Mouse (Mus musculus): ENCODE measurements around the gene Chchd3. TPM values are rescaled to one million over a fixed set of nuclear protein-coding genes. Genes with fewer than 3 reads are reported as not detected.
A peak's percentile ranks its signal among the peaks of the same experiment; 100 is the strongest.

Chchd3 gene
- total RNA-seq, 2 experiments from 2014 or later: 125 to 422 TPM

DNA sequence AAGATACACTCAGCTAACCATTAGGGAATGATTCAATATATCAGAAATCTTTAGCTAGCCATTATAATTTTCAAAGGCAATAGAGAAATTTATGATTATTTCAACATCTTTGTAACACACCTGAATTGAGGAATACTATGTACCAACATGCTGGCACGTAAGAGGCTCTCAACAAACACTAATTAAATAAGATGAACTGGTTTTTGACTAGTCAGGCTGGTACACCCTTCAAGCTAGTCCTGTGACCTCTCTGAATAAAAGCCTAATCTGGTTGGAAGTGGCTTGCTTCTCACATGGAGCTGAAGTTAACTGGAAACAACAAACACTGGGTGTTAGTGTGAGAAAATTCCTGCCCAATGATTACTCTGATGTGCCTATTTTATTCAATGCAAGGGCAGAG lies 115.1 kb downstream of the Chchd3 start:
- no peak for ATAC-seq (replicated peaks; ENCODE audit: low FRiP score, low TSS enrichment, poor library complexity, severe bottlenecking)

DNA sequence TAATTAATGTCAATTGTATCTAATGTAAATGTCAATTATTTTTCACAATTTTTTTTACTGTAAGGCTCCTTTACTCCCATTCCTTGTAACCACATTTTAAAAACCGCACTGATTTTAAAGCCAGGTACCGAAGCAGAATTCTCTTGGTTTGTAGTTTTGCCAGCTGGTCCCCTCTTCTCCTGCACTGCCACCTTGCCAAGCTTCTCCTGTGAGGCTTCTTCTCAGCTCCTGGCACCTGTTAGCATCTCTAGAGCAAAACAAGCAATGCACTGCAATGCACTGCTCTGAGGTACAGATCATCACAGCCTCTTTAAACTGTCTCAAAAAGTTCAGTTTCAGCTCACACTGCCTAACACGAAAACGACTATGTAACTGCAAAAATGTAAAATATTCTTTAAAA lies 116.4 kb downstream of the Chchd3 start:
- no peak for ATAC-seq (replicated peaks; ENCODE audit: low FRiP score, low TSS enrichment, poor library complexity, severe bottlenecking)

DNA sequence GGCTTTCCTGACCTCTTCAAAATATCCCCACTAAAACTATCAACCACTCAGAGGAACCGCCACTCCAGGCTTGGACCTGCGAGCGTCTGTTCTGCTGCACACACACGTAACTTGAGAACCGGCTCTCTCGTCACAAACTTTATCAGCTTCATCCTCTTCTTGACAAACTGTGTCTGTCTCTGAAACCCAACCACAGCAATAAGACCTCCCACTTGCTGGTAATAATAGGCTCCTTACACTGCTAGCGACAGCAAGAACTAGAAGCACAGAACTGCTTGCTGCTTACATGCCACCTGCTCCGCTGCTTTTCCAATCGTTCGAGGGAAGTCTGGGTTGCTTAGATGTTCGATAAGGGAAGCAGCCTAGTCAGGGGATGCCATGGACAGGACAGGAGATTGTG lies 119.8 kb downstream of the Chchd3 start:
- ATAC-seq (replicated peaks; ENCODE audit: low FRiP score, low TSS enrichment, poor library complexity, severe bottlenecking): peak; percentile 41; the same call in 1 of the 2 replicates

DNA sequence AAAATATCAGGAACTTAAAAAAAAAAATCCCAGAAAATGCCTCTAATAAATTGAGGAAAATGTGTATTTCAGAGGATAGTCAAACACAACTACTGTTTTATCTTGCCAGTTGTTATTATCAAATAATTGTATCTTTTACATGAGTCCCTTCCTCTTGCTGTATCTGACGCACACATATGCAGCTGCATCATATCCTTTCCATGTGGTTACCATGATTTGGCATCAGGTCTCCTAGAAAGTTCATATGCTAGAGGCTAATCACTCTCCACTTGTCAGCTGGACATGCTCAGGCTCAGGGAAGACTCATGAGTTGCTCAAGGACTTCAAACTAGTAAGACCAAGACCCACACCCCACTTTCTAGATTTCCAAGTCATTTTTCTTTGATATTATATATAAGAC lies 122.4 kb downstream of the Chchd3 start:
- ATAC-seq (replicated peaks; ENCODE audit: low FRiP score, low TSS enrichment, poor library complexity, severe bottlenecking): peak; percentile 85

DNA sequence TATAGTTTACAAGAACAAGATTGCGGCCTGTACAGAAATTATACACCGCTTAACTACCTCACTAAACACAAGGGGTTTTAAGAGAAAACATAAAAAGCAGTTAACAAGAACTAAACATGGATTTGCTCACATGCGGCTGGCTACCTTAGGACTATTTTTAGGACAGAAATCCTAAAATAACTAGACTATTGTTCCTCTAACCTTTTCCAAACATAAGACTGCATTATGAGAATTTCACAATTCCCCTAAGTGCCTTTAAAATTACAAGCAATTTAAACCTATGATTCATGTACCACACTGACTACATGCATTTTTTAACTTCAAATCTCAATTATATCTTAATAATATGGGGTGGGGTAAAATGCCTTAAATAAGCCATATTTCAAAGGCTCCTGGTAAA lies 123.3 kb downstream of the Chchd3 start:
- no peak for ATAC-seq (replicated peaks; ENCODE audit: low FRiP score, low TSS enrichment, poor library complexity, severe bottlenecking)

DNA sequence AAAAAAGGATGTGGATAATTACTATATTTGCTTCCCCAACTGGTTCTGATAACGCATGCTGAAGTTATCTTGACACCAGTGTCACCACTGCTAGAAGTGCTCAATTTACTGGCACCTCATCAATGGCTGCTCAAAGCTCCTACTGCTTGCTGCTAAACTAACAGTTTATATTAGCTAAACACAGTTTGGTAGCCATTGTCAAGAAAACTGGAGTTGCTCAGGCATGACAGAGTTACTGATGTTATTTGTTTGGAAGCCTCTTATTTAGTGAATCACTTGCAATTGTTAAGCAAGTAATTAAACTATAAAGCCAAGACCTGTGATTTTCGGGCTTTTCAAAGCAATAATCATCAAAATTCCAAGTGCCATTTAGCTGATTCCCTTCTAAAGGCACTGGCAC lies 123.7 kb downstream of the Chchd3 start:
- no peak for ATAC-seq (replicated peaks; ENCODE audit: low FRiP score, low TSS enrichment, poor library complexity, severe bottlenecking)

DNA sequence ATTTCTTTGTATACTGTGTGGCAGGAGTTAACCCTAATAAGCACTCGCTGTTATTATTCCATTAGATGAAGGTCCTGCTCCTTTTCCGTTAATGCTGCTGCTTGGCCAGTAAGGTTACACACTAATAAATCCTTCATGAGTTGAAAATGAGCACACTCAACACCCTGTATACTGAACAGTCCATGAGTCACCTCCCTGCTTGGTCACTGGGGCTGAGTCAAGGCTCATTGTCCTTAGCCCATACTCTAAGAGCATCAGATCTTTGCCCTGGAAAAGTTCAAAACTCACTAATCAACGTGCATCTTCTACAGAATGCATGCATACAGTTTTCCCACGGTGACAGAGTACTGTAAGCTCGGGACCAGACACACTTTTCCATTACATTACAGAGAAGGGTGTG lies 124.5 kb downstream of the Chchd3 start:
- no peak for ATAC-seq (replicated peaks; ENCODE audit: low FRiP score, low TSS enrichment, poor library complexity, severe bottlenecking)

DNA sequence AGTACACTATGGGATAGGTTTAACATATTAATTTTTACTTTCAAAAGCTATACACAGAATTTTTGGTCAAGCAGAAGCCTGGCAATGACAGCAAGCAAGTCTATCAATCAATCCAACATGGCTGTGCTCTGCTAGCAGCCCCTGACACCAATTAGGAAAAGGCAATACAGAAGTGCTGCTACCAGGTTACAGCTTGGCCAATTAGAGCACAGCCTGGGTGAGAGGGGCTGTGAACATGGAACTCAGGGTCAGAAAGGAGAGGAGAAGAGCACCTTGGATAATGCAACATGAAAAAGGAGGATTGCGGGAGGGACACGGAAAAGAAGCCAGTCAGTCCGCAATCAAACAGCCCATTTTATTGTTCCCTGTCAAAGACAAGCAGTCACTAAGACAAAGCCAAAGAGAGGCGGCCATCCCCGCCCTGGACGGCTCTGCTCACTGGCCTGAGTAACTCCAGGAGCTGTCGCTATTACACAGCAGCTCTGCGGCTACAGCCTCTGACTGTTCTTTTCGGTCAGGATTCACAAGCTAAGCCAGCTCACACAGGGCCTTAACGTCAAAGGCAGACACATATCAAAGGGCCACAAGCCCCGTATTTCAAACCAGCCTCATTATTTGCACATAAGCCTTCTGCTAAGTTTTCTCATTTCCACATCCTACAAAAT lies 128.8 kb downstream of the Chchd3 start:
- no peak for ATAC-seq (replicated peaks; ENCODE audit: low FRiP score, low TSS enrichment, poor library complexity, severe bottlenecking)

DNA sequence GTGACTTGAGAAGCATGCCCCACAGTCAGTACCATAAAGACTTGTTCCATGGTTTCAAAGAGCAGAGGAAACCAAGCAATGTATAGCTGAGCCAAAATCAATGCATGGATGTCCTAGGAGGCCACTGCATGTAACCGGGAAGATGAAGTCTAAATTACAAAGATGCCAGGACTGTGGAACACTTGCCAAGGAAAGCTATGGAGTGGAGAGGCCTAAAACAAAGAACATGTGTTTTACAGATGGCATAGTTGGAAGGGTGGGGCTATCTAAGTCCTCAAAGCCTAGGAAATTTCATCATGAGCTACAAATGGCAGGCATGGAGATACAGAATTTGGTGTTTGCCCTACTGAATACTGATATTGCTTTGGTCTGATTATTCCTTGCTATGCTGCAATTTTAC lies 137.7 kb downstream of the Chchd3 start:
- no peak for ATAC-seq (replicated peaks; ENCODE audit: low FRiP score, low TSS enrichment, poor library complexity, severe bottlenecking)

DNA sequence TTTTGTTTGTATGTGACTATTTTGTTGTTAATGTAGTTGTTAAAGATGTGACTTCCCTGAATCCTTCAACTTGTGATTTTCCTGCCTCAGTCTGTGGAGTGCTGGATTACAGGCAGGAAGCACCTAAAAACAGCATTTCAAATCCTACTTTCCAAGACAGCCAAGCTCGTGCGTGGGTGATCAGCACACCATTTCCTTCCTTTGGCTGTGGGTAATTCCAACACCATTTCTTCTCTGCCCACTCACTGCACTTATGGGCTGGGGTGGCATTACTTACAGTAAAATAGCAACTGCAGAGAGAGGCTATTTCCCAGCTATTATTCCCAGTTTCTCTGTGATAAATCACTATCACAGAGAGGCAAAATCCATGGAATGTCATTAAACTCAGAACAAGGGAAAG lies 140.0 kb downstream of the Chchd3 start:
- no peak for ATAC-seq (replicated peaks; ENCODE audit: low FRiP score, low TSS enrichment, poor library complexity, severe bottlenecking)

DNA sequence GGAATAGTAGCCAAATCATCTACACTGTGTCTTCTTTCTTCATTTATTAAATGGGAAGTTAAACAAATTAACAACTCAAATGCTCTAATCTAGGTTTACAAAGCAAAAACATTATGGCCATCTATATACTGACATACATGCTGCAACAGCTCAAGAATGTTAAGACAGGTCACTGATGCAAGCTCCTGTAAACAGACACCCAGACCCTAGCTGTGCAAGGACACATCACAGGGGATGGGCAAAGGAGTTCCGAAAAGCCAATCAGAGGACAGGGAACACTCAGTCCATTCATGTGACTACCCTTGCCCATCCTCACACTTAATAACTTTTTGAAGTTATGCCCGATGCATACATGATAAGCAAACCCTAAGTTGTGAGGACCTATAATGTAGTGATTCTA lies 149.4 kb downstream of the Chchd3 start:
- ATAC-seq (replicated peaks; ENCODE audit: low FRiP score, low TSS enrichment, poor library complexity, severe bottlenecking): no peak

DNA sequence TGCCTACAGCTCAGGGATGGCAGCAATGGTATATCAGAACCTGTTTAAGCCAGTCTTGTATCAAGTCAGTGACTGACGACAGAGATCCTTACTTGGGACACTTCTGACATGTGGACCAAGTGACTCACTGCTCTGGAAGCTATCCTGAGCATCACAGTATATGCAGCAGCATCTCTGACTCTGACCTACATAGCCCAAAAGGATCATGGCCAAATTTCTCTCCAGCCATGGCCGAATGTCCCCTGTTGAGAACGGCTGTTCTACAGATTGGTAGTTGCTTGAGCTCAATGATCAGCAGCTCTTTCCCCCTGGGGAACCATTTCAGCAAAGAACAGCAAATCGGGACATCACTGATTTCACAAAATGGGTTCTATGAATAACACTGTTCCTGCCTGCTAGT lies 161.0 kb downstream of the Chchd3 start:
- no peak for ATAC-seq (replicated peaks; ENCODE audit: low FRiP score, low TSS enrichment, poor library complexity, severe bottlenecking)

DNA sequence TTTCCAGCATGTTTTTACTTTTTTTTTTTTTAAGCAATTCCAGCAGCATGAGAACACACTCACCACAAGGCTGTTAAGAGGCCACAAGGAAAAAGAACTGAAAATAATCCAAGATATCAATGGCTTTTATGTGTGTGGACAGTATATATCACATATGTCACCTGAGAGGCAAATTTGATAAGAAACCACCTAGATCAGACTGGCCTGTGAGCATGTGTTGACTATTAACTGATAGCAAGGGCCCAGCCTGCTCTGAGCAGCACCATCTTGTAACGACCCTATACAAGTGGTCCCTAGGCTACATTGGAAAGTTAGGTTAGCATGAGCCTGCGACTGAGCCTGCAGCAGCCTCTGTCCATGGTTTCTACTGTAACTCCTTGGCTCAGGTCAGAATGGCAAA lies 166.0 kb downstream of the Chchd3 start:
- peak; percentile 65; the same call in 1 of the 2 replicates for ATAC-seq (replicated peaks; ENCODE audit: low FRiP score, low TSS enrichment, poor library complexity, severe bottlenecking)

DNA sequence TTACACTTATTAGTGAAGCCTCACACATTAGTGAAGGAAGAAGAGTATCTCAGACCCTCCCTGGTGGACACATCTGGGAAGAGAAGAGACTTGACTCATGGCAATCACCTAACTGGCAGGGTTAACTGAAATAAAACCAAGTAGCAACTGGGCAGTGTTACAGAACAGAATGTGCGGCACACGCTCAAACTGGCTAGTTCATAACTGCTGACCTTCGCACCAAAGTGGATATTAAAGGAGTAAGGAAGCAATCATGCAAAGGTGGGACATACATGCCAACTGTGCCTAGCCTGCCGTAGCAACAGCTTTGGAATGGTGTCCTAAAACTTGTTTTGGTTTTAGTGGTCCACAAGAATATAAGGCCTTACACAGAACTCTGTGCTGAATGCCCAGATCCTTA lies 169.3 kb downstream of the Chchd3 start:
- no peak for ATAC-seq (replicated peaks; ENCODE audit: low FRiP score, low TSS enrichment, poor library complexity, severe bottlenecking)

DNA sequence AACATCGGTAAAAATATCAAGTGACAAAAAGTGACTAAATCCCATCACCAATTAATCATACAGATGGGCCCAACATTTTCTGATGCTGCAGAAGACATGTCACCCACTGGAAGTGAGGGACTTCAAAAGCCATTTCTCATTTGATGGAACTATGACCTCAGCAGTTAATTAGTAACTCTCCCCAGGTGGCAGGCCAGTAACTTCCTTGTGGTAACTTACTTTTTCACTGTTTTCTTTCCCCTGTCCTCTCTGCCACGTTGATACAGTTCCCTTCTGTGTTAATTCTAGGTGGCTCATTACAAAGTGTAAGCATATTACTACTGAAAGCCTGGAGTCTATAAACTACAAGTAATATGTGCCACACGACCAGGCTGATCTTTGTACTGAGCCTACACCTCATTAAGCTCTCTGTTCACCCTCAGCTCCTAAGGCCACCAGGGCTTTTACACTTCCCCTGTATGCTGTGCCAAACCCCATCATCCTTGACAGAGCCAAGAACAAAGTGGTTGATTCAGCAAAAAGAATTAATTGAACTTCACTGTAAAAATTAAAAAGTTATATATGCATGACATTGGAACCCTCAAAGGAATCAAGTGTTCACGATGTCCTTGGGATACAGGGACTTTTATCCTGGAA lies 171.0 kb downstream of the Chchd3 start:
- ATAC-seq (replicated peaks; ENCODE audit: low FRiP score, low TSS enrichment, poor library complexity, severe bottlenecking): no peak

DNA sequence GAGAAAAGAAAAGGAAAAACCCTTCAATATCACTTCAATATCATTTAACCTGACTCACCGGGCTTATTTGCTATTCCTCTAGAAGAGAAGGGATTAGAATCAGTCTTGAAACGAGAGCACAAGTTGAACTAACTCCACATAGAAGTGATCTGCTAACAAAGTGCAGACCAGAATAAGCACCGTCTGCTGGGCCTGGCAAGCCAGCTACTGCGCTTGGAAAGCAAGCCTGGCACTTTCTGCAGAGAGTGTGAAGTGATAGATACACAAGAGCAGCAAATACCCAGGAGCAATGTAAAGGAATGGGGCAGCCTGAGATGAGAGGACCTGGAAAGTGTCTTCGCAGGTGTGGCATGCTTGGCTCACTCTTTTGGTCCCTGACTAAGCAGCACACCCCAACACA lies 181.5 kb downstream of the Chchd3 start:
- no peak for ATAC-seq (replicated peaks; ENCODE audit: low FRiP score, low TSS enrichment, poor library complexity, severe bottlenecking)

DNA sequence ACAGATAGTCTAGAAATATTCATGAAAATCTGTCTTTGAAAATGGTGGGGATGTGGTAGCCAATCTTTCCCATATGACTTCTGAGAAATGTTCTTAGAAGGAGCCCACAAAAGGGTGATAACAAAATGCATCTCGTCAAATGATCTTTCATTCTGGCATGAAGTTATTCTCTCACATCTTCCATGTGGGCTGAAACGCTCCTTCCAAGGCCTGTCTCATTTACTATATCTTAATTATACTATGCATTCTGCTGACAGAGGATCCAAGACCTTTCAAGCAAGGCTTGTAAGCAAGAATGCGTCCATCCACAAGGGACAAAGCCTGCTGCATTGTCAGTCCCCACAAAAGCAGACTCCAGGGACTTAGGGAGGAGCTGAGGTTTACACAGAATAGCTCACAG lies 185.9 kb downstream of the Chchd3 start:
- ATAC-seq (replicated peaks; ENCODE audit: low FRiP score, low TSS enrichment, poor library complexity, severe bottlenecking): no peak

DNA sequence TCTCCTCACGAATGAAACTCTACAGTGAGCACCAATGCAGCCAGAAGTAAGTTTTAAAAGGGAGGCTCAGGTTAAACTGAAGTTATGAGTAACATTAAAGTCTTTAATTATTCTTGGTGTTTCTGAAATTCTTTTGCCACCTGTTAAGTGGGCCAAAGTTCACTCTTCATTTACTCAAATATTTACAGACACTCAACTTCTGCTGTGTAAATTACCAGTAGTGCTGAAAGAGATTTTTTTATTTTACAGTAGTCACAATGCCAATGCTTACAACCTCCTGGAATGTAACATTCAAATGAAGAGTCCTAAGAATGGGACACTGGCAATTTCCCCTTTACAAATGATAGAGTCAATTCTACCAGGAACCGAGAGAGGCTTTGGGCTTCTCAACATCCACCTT lies 187.3 kb downstream of the Chchd3 start:
- ATAC-seq (replicated peaks; ENCODE audit: low FRiP score, low TSS enrichment, poor library complexity, severe bottlenecking): no peak

DNA sequence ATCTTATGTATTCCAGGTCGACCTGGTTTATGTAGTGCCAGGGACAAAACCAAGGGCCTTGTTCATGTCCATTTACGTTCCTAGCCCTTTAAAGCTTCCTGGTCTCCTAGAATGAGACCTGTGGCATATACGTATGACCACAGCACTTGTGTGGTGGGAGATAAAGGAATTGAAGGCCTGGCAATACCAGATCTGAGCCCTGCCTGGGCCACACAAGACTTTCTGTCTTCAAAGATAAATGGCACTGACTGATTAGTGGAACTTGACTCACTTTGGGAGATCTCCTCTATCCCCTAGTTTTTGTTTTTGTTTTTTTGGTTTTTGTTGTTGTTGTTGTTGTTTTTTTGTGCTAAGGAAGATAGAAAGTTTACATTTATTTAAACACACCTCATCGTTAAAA lies 209.1 kb downstream of the Chchd3 start:
- ATAC-seq (replicated peaks; ENCODE audit: low FRiP score, low TSS enrichment, poor library complexity, severe bottlenecking): peak; percentile 97

DNA sequence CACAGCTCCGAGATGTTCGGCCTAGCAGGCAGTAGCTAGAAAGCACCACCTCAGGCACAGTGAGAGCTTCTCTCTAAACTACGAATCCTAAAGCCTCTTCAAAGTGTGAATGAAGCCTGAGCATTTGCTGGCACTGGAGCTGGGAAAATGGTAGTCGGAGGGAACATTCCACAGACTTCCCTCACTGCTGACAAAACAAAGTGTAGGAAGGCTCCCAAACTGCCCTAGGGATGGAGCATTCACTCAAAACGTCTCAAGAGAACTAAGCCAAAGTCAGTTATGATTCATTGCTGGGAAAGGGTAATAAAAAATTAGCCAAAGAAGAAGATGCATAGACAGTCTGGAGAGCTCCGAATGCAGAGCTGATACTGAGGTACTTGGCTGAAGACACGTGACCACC lies 211.1 kb downstream of the Chchd3 start:
- ATAC-seq (replicated peaks; ENCODE audit: low FRiP score, low TSS enrichment, poor library complexity, severe bottlenecking): no peak

DNA sequence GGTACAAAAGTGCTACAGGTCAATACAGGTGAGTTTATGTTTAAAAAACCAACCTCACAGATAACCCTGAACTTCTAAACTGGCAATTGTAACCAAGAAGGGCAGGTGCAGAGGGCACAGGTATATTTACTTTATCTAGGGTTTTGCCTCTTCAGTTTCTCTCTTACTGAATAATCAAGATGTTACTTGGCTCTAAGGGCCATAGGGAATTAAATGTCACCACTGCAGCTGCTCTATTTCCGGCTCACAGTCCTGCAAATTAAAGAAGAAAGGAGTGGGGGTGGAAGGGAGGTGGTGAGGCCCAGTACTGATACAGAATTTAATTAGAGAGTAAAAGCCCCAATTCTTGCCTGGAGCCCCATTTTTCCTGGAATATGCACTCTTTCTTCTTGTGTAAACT lies 214.6 kb downstream of the Chchd3 start:
- ATAC-seq (replicated peaks; ENCODE audit: low FRiP score, low TSS enrichment, poor library complexity, severe bottlenecking): no peak

DNA sequence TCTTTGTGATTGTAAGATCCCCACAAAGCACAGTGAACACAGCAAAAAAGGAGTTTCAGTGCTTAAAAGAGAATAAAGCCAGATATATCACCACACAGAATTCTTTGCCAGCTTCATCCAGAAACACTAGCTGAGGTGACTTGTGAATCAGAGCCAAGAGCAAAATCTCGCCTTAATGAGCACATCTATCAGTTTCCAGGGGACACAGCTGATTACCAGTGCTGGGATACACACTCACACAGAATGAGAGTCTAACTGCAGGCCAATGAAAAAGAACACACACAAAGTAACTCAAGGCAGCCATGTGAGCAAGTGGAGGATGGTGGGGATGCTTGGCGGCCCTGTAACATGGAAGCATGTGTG lies 222.1 kb downstream of the Chchd3 start:
- no peak for ATAC-seq (replicated peaks; ENCODE audit: low FRiP score, low TSS enrichment, poor library complexity, severe bottlenecking)

Measured in megakaryocyte-erythroid progenitor cell, adult 5-6 weeks (primary cell).